In the genomic region with DNA sequence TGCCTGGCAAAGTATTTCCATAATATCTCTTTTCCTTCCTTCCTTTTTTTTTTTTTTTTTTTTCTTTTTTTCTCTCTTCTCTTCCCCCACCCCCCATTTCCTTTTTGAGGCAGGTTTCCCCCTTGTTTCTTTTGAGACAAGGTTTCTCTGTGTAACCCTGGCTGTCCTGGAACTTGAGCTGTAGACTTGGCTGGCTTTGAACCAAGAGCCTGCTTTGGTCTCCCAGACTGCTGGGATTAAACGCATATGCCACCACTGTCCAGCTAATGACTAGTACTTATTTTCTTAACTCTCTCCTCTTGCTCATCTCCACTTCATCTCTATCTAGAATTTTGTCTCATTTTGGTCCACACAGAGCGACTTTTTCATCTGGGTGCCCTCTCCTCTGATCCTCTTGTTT, we compare ENCODE assay signal across 9 mouse cellular contexts. TPM values are rescaled to one million over a fixed set of nuclear protein-coding genes. Genes with fewer than 3 reads are reported as not detected.
DNase-seq lines count a peak whose midpoint lies in the region; ATAC-seq and TF ChIP-seq lines count a peak whose summit lies in the region.
"Had no signal": no experiment of that assay in that cellular context is flagged by ENCODE, and none has a peak within 500 bp of the region (broad histone marks: within the 10 kb centered on the region; RNA-seq: fewer than 3 reads in every experiment).

No protein-coding gene starts in this region.

- TF ChIP-seq CTCF in E14TG2a.4 (conservative IDR thresholded peaks at IDR 0.05; ENCODE audit: low read length) = no peak

- no peak for ATAC-seq in heart, embryonic 13.5 days (ENCODE audit: extremely low read depth, insufficient number of reproducible peaks, low FRiP score, low TSS enrichment)
- ATAC-seq in forebrain, embryonic 15.5 days (replicated peaks) = no peak
- no peak for ATAC-seq in liver, embryonic 16.5 days (ENCODE audit: low read depth)

- 60% methylated on average over 2 of the region's 2 CpGs for WGBS in heart, embryonic 13.5 days
- WGBS in forebrain, embryonic 15.5 days = 67% methylated on average over 2 of the region's 2 CpGs
- 36% methylated on average over 2 of the region's 2 CpGs for WGBS in liver, embryonic 16.5 days (ENCODE audit: insufficient replicate concordance)

- peaks cover 39% of the 10 kb centered on the region for H3K4me1 ChIP-seq in heart, embryonic 13.5 days
- H3K4me1 ChIP-seq in E14TG2a.4 (replicated peaks; ENCODE audit: low read depth, low read length) = peaks cover 64% of the 10 kb centered on the region
- peaks cover 40% of the 10 kb centered on the region for H3K4me1 ChIP-seq in forebrain, embryonic 15.5 days
- peaks cover 53% of the 10 kb centered on the region for H3K4me1 ChIP-seq in liver, embryonic 16.5 days (ENCODE audit: control insufficient read depth, low read depth, low read length)

- DNase-seq in heart, postnatal 36 days = no peak
- no peak for DNase-seq in adrenal gland, postnatal 25 days
- no peak for DNase-seq in embryo, embryonic 9.5 days (ENCODE audit: extremely low spot score)
- no peak for DNase-seq in layer of hippocampus, adult 9-11 months
- DNase-seq: retina, postnatal 1 day had no signal

- H3K9me3 ChIP-seq in heart, embryonic 13.5 days = no peaks in the 10 kb centered on the region
- no peaks in the 10 kb centered on the region for H3K9me3 ChIP-seq in E14TG2a.4 (ENCODE audit: low read length)
- H3K9me3 ChIP-seq in forebrain, embryonic 15.5 days = no peaks in the 10 kb centered on the region
- H3K9me3 ChIP-seq in liver, embryonic 16.5 days (replicated peaks; ENCODE audit: control insufficient read depth, low read length) = no peaks in the 10 kb centered on the region

- peak overlapping the region; percentile 82 for H3K4me2 ChIP-seq in heart, embryonic 13.5 days
- peak overlapping the region; percentile 68 for H3K4me2 ChIP-seq in forebrain, embryonic 15.5 days (replicated peaks)
- H3K4me2 ChIP-seq in liver, embryonic 16.5 days (ENCODE audit: low read depth, low read length) = peak overlapping the region; percentile 80

- H3K4me3 ChIP-seq in heart, embryonic 13.5 days = peak overlapping the region; percentile 92
- H3K4me3 ChIP-seq in E14TG2a.4 (replicated peaks; ENCODE audit: low read length) = peak overlapping the region; percentile 97
- peak overlapping the region; percentile 100 for H3K4me3 ChIP-seq in forebrain, embryonic 15.5 days
- peak overlapping the region; percentile 78 for H3K4me3 ChIP-seq in liver, embryonic 16.5 days (ENCODE audit: low read depth, low read length)

- intact Hi-C loops in heart, postnatal 36 days (cut with DNase I) = loop anchor here (2.0 kb wide), 2 partner anchors 14 to 22 kb away; a partner anchor contains a TSS

- peaks cover 59% of the 10 kb centered on the region for H3K36me3 ChIP-seq in heart, embryonic 13.5 days
- H3K36me3 ChIP-seq in E14TG2a.4 (ENCODE audit: insufficient read depth, low read length) = peaks cover 60% of the 10 kb centered on the region
- peaks cover 33% of the 10 kb centered on the region for H3K36me3 ChIP-seq in forebrain, embryonic 15.5 days
- H3K36me3 ChIP-seq in liver, embryonic 16.5 days (ENCODE audit: control insufficient read depth, insufficient read depth) = peaks cover 31% of the 10 kb centered on the region

- no peaks in the 10 kb centered on the region for H3K27me3 ChIP-seq in heart, embryonic 13.5 days (replicated peaks)
- no peaks in the 10 kb centered on the region for H3K27me3 ChIP-seq in E14TG2a.4 (ENCODE audit: insufficient read depth, low read length)
- H3K27me3 ChIP-seq in forebrain, embryonic 15.5 days = no peaks in the 10 kb centered on the region
- H3K27me3 ChIP-seq in liver, embryonic 16.5 days (ENCODE audit: control insufficient read depth, insufficient read depth, low read depth, low read length) = no peaks in the 10 kb centered on the region

- peak overlapping the region; percentile 98; the same call in 1 of the 2 replicates for H3K27ac ChIP-seq in heart, embryonic 13.5 days (replicated peaks)
- no peak overlapping the region for H3K27ac ChIP-seq in forebrain, embryonic 15.5 days (replicated peaks)
- peak overlapping the region; percentile 98 for H3K27ac ChIP-seq in liver, embryonic 16.5 days (ENCODE audit: low read length)

- peak overlapping the region; percentile 98 for H3K9ac ChIP-seq in heart, embryonic 13.5 days
- peak overlapping the region; percentile 99 for H3K9ac ChIP-seq in forebrain, embryonic 15.5 days (replicated peaks)
- peak overlapping the region; percentile 96 for H3K9ac ChIP-seq in liver, embryonic 16.5 days (ENCODE audit: low read depth, low read length)

RNA-seq across cellular contexts. Expression of a gene that starts 1.4 kb away (rescaled TPM):
- 83.6 and 88.0 TPM in 2 replicates for polyA plus RNA-seq in heart, embryonic 13.5 days (2015; fragmentation: Nextera tagmentation; extraction: Ambion mirVana)
- total RNA-seq in heart, postnatal 36 days (2021) = 10 to 100 TPM; 33.2 to 38.5 TPM
- 171 and 175 TPM in 2 replicates for polyA plus RNA-seq in forebrain, embryonic 15.5 days (2015; fragmentation: Nextera tagmentation; extraction: Ambion mirVana)
- 73.9 and 82.3 TPM in 2 replicates for polyA plus RNA-seq in liver, embryonic 16.5 days (2015; fragmentation: Nextera tagmentation; extraction: Ambion mirVana)
- 98.6 and 104 TPM in 2 replicates for total RNA-seq in adrenal gland, postnatal 25 days (2021)

RNA-seq across cellular contexts. Expression of a gene that starts 10.6 kb away (rescaled TPM):
- 16.3 and 17.1 TPM in 2 replicates for polyA plus RNA-seq in heart, embryonic 13.5 days (2015; fragmentation: Nextera tagmentation; extraction: Ambion mirVana)
- total RNA-seq in heart, postnatal 36 days (2021) = 1 to 10 TPM; 8.1 to 8.9 TPM
- polyA plus RNA-seq in forebrain, embryonic 15.5 days (2015; fragmentation: Nextera tagmentation; extraction: Ambion mirVana) = 34.1 and 34.7 TPM in 2 replicates
- 12.6 and 12.9 TPM in 2 replicates for polyA plus RNA-seq in liver, embryonic 16.5 days (2015; fragmentation: Nextera tagmentation; extraction: Ambion mirVana)
- total RNA-seq in adrenal gland, postnatal 25 days (2021) = 23.1 and 23.6 TPM in 2 replicates

RNA-seq across cellular contexts. Expression of a gene that starts 13.7 kb away (rescaled TPM):
- polyA plus RNA-seq in heart, embryonic 13.5 days (2015; fragmentation: Nextera tagmentation; extraction: Ambion mirVana) = 14.4 and 14.9 TPM in 2 replicates
- total RNA-seq in heart, postnatal 36 days (2021) = 10 to 100 TPM in 1 of 2 experiments, 1 to 10 TPM in 1; 9.5 to 11.0 TPM
- polyA plus RNA-seq in forebrain, embryonic 15.5 days (2015; fragmentation: Nextera tagmentation; extraction: Ambion mirVana) = 10.4 and 11.7 TPM in 2 replicates
- polyA plus RNA-seq in liver, embryonic 16.5 days (2015; fragmentation: Nextera tagmentation; extraction: Ambion mirVana) = 11.4 and 12.8 TPM in 2 replicates
- total RNA-seq in adrenal gland, postnatal 25 days (2021) = 57.2 and 67.5 TPM in 2 replicates

RNA-seq across cellular contexts. Expression of a gene that starts 13.9 kb away (rescaled TPM):
- polyA plus RNA-seq in heart, embryonic 13.5 days (2015; fragmentation: Nextera tagmentation; extraction: Ambion mirVana) = 2.4 and 2.7 TPM in 2 replicates
- total RNA-seq in heart, postnatal 36 days (2021) = 10 to 100 TPM; 19.8 to 30.2 TPM
- 0.87 and 1.5 TPM in 2 replicates for polyA plus RNA-seq in forebrain, embryonic 15.5 days (2015; fragmentation: Nextera tagmentation; extraction: Ambion mirVana)
- polyA plus RNA-seq in liver, embryonic 16.5 days (2015; fragmentation: Nextera tagmentation; extraction: Ambion mirVana) = 2.4 and 2.6 TPM in 2 replicates
- 33.4 and 33.8 TPM in 2 replicates for total RNA-seq in adrenal gland, postnatal 25 days (2021)

RNA-seq across cellular contexts. Expression of a gene that starts 22.9 kb away (rescaled TPM):
- polyA plus RNA-seq in heart, embryonic 13.5 days (2015; fragmentation: Nextera tagmentation; extraction: Ambion mirVana) = 40.6 and 41.4 TPM in 2 replicates
- total RNA-seq in heart, postnatal 36 days (2021) = 10 to 100 TPM; 34.5 to 37.6 TPM
- 78.9 and 81.0 TPM in 2 replicates for polyA plus RNA-seq in forebrain, embryonic 15.5 days (2015; fragmentation: Nextera tagmentation; extraction: Ambion mirVana)
- 19.8 and 20.5 TPM in 2 replicates for polyA plus RNA-seq in liver, embryonic 16.5 days (2015; fragmentation: Nextera tagmentation; extraction: Ambion mirVana)
- total RNA-seq in adrenal gland, postnatal 25 days (2021) = 58.5 and 60.9 TPM in 2 replicates
